Mouse (Mus musculus) E14TG2a.4 (cell line): ENCODE results near the gene Eaf2.

Experiments
- H3K27me3 ChIP-seq: 2 replicates; pipeline ENCODE4 v1.6.1; 2014; ENCODE audit warnings: low read length, control low read depth; ENCODE audit not compliant: insufficient read depth
- H3K36me3 ChIP-seq: 2 replicates; pipeline ENCODE4 v1.6.1; 2014; ENCODE audit warnings: low read length, control low read depth; ENCODE audit not compliant: insufficient read depth
- H3K4me1 ChIP-seq: replicated peaks from 2 replicates; pipeline ENCODE4 v1.6.1; 2014; ENCODE audit warnings: low read depth, low read length, control low read depth
- H3K4me3 ChIP-seq: replicated peaks from 2 replicates; pipeline ENCODE4 v1.5.1; 2014; ENCODE audit warnings: mild to moderate bottlenecking, low read length
- H3K9me3 ChIP-seq: 2 replicates; pipeline ENCODE4 v1.6.1; 2014; ENCODE audit warnings: low read length, control low read depth
- CTCF ChIP-seq: conservative IDR thresholded peaks from 2 replicates; pipeline ENCODE4 v1.5.1; 2014; ENCODE audit warnings: low read length
- NANOG ChIP-seq: IDR thresholded peaks from 2 replicates; pipeline ENCODE4 v1.6.1; 2014; ENCODE audit warnings: borderline replicate concordance, low read length, mixed read lengths
- POU5F1 ChIP-seq: IDR thresholded peaks from 2 replicates; pipeline ENCODE4 v1.6.1; 2014; ENCODE audit warnings: low read length, borderline replicate concordance

The Eaf2 gene

GRCm38 (mm10) chr16:36798334-36798733, 76.5 kb downstream of the Eaf2 start:
- H3K27me3 ChIP-seq: no peaks in the 10 kb centered on the region
- TF ChIP-seq NANOG (no peak), POU5F1 (no peak), CTCF (no peak)
- H3K4me3 ChIP-seq: no peak overlapping the region

GRCm38 (mm10) chr16:36794976-36795375, 79.8 kb downstream of the Eaf2 start:
- H3K9me3 ChIP-seq: no peaks in the 10 kb centered on the region
- no peaks in the 10 kb centered on the region for H3K36me3 ChIP-seq
- TF ChIP-seq NANOG (no peak), CTCF (no peak), POU5F1 (no peak)
- H3K27me3 ChIP-seq: no peaks in the 10 kb centered on the region
- H3K4me1 ChIP-seq: no peaks in the 10 kb centered on the region
- H3K4me3 ChIP-seq: no peak overlapping the region

More at GRCm38 (mm10) chr16:36798334-36798733, 76.5 kb downstream of the Eaf2 start:
- Histone ChIP-seq H3K36me3 (no peaks in the 10 kb centered on the region), H3K4me1 (no peaks in the 10 kb centered on the region), H3K9me3 (peaks cover 3% of the 10 kb centered on the region)

- no peak overlapping the region for H3K4me3 ChIP-seq
- H3K4me1 ChIP-seq: no peaks in the 10 kb centered on the region
- TF ChIP-seq POU5F1: no peak
- no peak for TF ChIP-seq NANOG
- no peak for TF ChIP-seq CTCF
- H3K9me3 ChIP-seq: no peaks in the 10 kb centered on the region
- no peaks in the 10 kb centered on the region for H3K27me3 ChIP-seq
- no peaks in the 10 kb centered on the region for H3K36me3 ChIP-seq
Measured at GRCm38 (mm10) chr16:36790166-36790565, 84.6 kb downstream of the Eaf2 start.

DNA sequence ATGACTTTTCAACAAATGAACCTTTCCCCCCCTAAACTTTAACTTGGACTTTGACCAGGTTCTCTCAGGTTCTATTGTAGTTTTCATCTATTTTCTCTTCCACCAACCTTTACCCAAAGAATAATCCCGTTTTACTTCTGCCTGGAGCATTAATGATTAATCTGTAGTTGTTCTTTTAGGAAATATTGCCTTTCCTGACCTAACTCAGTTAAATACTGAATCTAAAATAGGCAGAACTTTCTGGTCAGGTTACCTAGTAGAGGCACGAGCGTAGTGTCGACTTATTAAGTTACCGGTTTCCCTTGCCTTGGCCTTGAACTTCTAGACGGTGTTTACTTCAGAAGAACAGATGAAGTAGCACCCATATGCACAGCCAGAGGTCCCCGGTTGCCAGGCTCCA, 88.3 kb downstream of the Eaf2 start:
- Histone ChIP-seq H3K4me1 (no peaks in the 10 kb centered on the region), H3K4me3 (no peak overlapping the region), H3K9me3 (no peaks in the 10 kb centered on the region), H3K36me3 (no peaks in the 10 kb centered on the region), H3K27me3 (no peaks in the 10 kb centered on the region)
- no peak for TF ChIP-seq CTCF
- no peak for TF ChIP-seq NANOG
- no peak for TF ChIP-seq POU5F1

GRCm38 (mm10) chr16:36784594-36785313, 90.0 kb downstream of the Eaf2 start, which contains the start of gene Slc15a2:
Gene Slc15a2, minus strand, starts transcription at chr16:36784962.
- TF ChIP-seq POU5F1 (no peak), CTCF (no peak), NANOG (no peak)
- H3K36me3 ChIP-seq: no peaks in the 10 kb centered on the region
- no peaks in the 10 kb centered on the region for H3K4me1 ChIP-seq
- H3K27me3 ChIP-seq: no peaks in the 10 kb centered on the region
- no peaks in the 10 kb centered on the region for H3K9me3 ChIP-seq
- H3K4me3 ChIP-seq: no peak within 1 kb of the TSS

DNA sequence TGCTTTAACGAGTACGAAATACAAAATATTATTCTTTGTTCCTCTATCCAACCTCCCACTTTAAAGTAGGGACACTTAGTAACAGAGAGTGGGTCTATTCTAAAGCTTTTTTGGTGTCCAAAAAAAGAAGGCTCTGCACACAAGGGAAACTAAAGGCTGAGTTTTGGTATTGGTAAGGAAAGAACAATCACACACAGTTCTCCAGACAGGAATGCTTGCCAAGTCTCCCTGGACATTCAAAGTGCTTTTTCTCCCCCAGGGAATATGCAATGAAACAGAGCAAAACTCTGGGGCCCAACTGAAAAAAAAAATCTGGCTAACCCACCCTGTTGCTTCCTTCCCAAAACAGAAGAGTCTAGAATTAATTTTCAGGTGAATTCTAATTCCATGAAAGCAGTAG, 90.7 kb downstream of the Eaf2 start:
- Histone ChIP-seq H3K4me3 (no peak overlapping the region), H3K9me3 (no peaks in the 10 kb centered on the region), H3K27me3 (no peaks in the 10 kb centered on the region), H3K36me3 (no peaks in the 10 kb centered on the region), H3K4me1 (no peaks in the 10 kb centered on the region)
- TF ChIP-seq NANOG: no peak
- TF ChIP-seq CTCF: no peak
- no peak for TF ChIP-seq POU5F1

DNA sequence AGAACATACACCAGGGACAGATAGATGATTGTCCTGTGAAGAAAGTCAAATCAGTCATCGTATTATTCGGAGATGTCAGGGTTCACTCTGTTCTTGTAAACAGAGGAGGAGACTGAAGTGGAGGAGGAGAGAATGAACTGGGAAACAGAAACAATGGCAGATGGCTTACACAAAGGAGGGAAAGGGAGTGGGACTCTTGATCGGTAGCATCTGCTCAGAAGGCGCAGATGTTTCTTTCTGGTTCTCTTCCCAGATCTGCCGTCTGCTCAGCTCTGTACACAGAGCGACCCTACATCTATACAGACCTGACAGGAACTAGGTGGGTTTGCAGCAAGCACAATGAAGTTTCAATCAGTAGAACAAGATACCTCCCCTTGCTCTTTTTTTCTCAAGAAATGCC, 99.1 kb downstream of the Eaf2 start:
- Histone ChIP-seq H3K4me3 (no peak overlapping the region), H3K36me3 (no peaks in the 10 kb centered on the region), H3K27me3 (no peaks in the 10 kb centered on the region), H3K4me1 (no peaks in the 10 kb centered on the region; the same call in 1 of the 2 replicates), H3K9me3 (no peaks in the 10 kb centered on the region)
- TF ChIP-seq POU5F1: no peak
- TF ChIP-seq NANOG: no peak
- no peak for TF ChIP-seq CTCF

GRCm38 (mm10) chr16:36772996-36773395, 101.8 kb downstream of the Eaf2 start:
- no peaks in the 10 kb centered on the region; the same call in 1 of the 2 replicates for H3K4me1 ChIP-seq
- H3K27me3 ChIP-seq: no peaks in the 10 kb centered on the region
- H3K9me3 ChIP-seq: no peaks in the 10 kb centered on the region
- no peak overlapping the region for H3K4me3 ChIP-seq
- TF ChIP-seq CTCF (no peak), NANOG (no peak), POU5F1 (no peak)
- no peaks in the 10 kb centered on the region for H3K36me3 ChIP-seq

- Histone ChIP-seq H3K27me3 (no peaks in the 10 kb centered on the region), H3K4me3 (no peak overlapping the region), H3K36me3 (no peaks in the 10 kb centered on the region), H3K9me3 (no peaks in the 10 kb centered on the region), H3K4me1 (no peaks in the 10 kb centered on the region; the same call in 1 of the 2 replicates)
- TF ChIP-seq CTCF (no peak), NANOG (no peak), POU5F1 (no peak)
Measured at GRCm38 (mm10) chr16:36771703-36772102, 103.1 kb downstream of the Eaf2 start.
